Mouse (Mus musculus): ENCODE data around the gene Mier3. TPM values are rescaled to one million over a fixed set of nuclear protein-coding genes. Genes with fewer than 3 reads are reported as not detected.
A peak's percentile ranks its signal among the peaks of the same experiment; 100 is the strongest.

Gene Mier3
- polyA plus RNA-seq, 1 experiment from 2014 or later = 15.5 TPM

DNA sequence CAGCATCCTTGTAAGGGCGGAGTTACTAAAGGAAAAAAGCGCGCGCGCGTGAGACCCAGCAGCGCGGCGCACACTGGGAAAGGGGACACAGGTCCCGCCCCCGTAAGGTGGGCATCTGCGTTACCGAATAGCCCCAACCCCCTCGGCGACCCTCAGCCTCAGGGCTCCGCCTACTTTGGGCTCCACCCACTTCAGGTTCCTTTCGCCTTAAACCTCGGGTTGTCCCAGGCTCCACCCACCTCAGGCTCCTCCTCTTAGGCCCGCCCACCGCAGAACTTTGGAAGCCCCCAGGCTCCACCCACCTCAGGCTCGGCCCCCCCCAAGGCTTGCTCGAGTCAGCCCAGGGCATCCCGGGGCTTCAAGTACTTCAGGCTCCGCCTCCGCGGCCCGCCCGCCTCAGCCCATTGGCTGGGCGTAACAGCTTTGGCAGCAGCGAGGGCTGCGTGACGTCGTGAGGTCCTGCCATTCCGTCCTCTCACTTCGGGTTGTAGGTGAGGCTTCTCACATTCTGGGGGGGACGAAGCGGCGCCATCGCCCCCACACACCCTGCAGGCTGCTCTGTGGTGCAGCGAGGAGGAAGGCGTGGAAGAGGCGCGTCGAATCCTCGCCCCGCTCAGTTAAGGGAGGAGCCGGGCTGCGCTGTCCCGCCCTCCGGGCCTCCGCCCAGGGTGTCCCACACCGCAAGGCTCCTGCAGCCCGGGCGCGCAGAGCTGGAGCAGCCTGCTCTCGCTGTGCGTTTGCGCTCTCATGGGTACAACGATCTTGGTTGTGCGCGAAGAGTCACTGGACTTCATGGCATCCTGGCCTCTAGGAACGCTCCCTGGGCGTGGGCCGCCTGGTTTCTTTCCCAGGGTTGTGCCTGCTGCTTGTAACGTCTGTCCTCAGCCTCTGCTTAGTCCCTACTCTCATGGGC lies 44.6 kb downstream of the Mier3 start:
- under 1% methylated on average over 65 of the region's 65 CpGs for WGBS
- Histone ChIP-seq H3K4me1 (peaks cover 7% of the 10 kb centered on the region; the same call in 1 of the 2 replicates), H3K9me3 (peaks cover 5% of the 10 kb centered on the region)

DNA sequence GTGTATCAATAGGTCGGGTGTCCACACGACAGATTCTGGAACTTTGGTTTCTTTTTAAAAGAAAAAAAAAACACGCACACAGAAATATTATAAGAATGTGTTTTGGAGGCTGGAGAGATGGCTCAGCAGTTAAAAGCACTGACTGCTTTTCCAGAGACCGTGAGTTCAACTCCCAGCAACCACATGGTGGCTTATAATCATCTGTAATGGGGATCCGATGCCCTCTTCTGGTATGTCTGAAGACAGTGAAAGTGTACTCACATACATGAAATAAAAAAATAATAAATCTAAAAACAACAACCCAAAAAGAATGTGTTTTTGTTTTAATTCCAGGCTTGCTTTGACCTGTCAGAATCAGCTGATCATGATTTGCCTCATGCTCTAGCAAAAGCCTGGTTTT lies 46.1 kb downstream of the Mier3 start:
- no peaks in the 10 kb centered on the region for H3K27me3 ChIP-seq (ENCODE audit: insufficient read depth, poor library complexity, severe bottlenecking)
- H3K4me3 ChIP-seq = no peak overlapping the region
- peaks cover 7% of the 10 kb centered on the region; the same call in 1 of the 2 replicates for H3K4me1 ChIP-seq
- no peak overlapping the region for H3K27ac ChIP-seq
- no peak for DNase-seq (ENCODE audit: low spot score)
- peaks cover 8% of the 10 kb centered on the region; the same call in 1 of the 2 replicates for H3K36me3 ChIP-seq
- peaks cover 5% of the 10 kb centered on the region for H3K9me3 ChIP-seq
- WGBS = 95% methylated on average over 5 of the region's 5 CpGs

More for the DNA sequence above, 44.6 kb downstream of the Mier3 start:
- peak overlapping the region; percentile 86 for H3K27ac ChIP-seq
- no peaks in the 10 kb centered on the region for H3K27me3 ChIP-seq (ENCODE audit: insufficient read depth, poor library complexity, severe bottlenecking)
- DNase-seq (ENCODE audit: low spot score) = peak; percentile 100
- H3K36me3 ChIP-seq = peaks cover 8% of the 10 kb centered on the region; the same call in 1 of the 2 replicates
- peak overlapping the region; percentile 67 for H3K4me3 ChIP-seq

DNA sequence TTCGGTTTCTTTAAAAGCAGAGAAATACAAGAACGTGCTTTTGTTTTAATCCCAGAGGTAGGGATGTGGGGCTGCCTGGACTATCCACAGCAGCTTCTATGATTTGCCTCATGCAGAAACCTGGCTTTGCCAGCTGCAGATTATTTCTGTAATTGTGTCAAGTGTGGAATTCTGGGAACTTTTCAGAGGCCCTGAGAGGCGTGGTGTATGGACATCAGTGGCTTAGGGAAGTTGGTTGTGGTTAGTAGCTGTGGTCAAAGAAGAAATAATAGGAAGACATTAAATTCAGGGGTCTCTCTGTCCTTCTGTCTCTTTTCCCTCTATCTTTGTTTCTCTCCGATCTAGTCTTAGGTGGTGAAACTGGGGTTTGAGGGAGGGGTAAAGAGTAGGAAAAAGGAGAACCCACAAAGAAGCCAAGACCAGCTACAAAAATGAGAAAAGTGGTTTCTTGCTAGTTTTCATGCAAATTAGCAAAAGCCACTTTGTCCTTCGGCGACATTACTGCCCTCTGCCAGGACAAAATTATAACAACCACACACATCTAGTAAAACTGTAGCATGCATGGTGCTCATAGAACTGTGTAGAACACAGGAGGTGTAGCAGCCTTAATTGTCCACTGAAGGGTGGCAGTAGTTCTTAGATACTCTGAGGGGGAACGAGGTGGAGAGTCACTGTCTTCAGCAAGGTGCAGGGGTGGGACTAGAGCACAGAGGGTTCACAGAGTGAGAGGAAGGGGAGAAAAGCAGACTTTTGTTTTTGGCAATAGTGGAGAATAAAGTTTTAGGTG lies 60.6 kb downstream of the Mier3 start:
- Histone ChIP-seq H3K27me3 (ENCODE audit: insufficient read depth, poor library complexity, severe bottlenecking) (no peaks in the 10 kb centered on the region), H3K36me3 (no peaks in the 10 kb centered on the region), H3K4me3 (no peak overlapping the region), H3K27ac (no peak overlapping the region), H3K9me3 (no peaks in the 10 kb centered on the region), H3K4me1 (no peaks in the 10 kb centered on the region)
- DNase-seq (ENCODE audit: low spot score) = no peak
- WGBS = 78% methylated on average over 7 of the region's 7 CpGs

DNA sequence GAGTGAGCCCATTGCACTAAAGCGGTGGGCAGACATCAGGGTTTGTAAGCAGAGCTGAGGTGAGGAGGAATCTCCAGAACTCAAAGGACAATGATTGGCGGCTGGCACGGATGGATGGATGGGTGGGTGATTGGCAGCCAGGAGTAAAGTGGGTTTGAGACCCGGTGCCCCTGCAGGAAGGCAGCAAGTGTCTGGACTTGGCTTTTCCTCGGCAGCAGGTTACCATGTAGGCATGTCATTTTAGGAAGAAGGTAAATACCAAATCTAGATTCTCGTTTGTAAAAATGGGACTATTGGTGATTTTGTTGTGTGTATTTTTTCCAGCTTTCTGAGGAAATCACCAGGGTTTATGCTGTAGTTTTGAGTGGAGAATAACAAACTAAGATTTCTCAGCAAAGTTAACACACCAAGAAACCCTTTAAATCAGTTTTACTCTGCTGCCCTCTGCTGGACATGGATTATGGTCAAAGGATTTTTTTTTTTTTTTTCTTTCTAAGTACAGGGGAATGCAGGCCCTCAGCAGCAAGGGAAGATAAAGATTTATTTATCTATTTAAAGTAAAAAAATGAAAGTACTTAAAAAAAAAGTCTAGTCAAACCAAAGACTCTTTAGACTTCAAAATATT lies 61.3 kb downstream of the Mier3 start:
- no peak for DNase-seq (ENCODE audit: low spot score)
- H3K27ac ChIP-seq = no peak overlapping the region
- 60% methylated on average over 6 of the region's 6 CpGs for WGBS
- no peaks in the 10 kb centered on the region for H3K4me1 ChIP-seq
- no peaks in the 10 kb centered on the region for H3K27me3 ChIP-seq (ENCODE audit: insufficient read depth, poor library complexity, severe bottlenecking)
- H3K9me3 ChIP-seq = no peaks in the 10 kb centered on the region
- no peaks in the 10 kb centered on the region for H3K36me3 ChIP-seq
- H3K4me3 ChIP-seq = no peak overlapping the region

DNA sequence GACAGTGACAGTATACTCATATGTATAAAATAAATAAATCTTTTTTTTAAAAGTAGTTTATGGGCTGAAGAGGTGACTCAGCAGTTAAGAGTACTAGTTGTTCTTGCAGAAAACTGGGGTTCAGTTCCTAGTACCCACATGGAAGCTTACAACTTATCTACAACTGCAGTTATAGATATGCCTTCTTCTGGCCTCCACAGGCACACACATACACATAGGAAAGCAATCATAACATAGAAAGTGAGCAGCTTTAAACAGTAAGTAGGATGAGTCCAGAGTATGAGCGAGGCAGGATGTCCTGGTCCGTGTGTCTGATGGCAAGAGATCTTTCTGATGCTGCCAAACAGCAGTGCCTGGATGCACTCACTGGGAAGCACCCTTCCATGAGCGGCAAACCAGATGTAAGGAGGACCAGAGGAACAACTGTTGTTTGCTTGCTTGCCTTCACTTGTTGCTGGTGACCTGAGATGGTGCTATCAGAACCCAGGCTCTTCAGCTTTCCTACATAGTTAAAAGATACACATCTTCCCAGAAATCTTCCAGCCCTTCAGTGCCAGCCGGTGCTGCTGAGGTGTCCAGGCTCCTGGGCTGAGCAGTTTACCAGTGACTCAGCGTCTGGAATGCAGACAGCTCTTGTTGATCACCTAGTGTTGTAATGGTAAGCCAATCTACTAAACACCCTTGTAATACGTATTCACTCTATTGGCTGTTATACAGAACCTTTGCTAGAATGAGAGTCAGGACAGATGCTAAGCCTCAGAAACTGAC lies 63.6 kb downstream of the Mier3 start:
- H3K27me3 ChIP-seq (ENCODE audit: insufficient read depth, poor library complexity, severe bottlenecking) = no peaks in the 10 kb centered on the region
- H3K36me3 ChIP-seq = peaks cover 16% of the 10 kb centered on the region
- H3K9me3 ChIP-seq = no peaks in the 10 kb centered on the region
- no peak overlapping the region for H3K27ac ChIP-seq
- no peak for DNase-seq (ENCODE audit: low spot score)
- no peak overlapping the region for H3K4me3 ChIP-seq
- 63% methylated on average over 6 of the region's 6 CpGs for WGBS
- no peaks in the 10 kb centered on the region for H3K4me1 ChIP-seq

DNA sequence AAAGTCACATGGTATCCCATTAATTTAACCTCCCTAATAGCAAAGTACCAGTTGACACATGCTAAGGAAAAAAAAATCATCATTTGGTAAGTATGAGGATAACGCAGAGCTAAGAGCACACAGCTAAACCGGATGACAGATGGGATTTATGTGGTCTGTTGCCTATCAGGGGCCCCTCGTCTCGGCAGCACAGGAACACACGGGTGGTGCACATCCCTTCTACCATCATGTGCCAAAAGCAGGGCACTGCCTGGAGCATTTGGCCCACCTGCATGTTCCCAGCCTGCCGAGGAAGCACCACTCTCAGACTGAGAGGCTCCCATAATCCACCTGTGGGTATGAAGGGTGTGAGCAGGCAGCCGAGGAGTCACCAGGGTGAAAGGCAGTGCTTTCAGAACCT lies 64.4 kb downstream of the Mier3 start:
- DNase-seq (ENCODE audit: low spot score) = no peak
- whole genome bisulfite sequencing = 81% methylated on average over 7 of the region's 7 CpGs
- Histone ChIP-seq H3K27me3 (ENCODE audit: insufficient read depth, poor library complexity, severe bottlenecking) (no peaks in the 10 kb centered on the region), H3K36me3 (peaks cover 24% of the 10 kb centered on the region), H3K9me3 (no peaks in the 10 kb centered on the region), H3K4me3 (no peak overlapping the region), H3K27ac (no peak overlapping the region), H3K4me1 (no peaks in the 10 kb centered on the region)

DNA sequence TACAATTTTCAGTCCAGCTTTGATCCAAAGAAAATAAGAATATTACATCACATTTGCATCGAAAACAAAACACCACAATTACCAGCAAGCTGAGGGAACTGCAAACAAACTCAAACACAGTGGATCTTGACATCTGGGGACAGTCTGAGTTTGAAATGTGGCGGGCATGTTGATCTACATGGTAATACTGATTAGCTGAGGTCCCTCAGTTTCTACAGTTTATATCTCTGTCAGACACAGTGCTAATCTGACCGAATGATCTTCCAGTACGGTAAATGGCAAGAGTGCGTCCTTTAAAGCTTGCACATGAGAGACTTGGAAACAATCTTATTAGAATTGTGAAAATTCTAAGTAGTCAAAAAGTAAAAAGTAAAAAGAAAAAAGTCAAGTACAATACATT lies 66.1 kb downstream of the Mier3 start:
- DNase-seq (ENCODE audit: low spot score) = no peak
- Histone ChIP-seq H3K27me3 (ENCODE audit: insufficient read depth, poor library complexity, severe bottlenecking) (no peaks in the 10 kb centered on the region), H3K27ac (no peak overlapping the region), H3K9me3 (no peaks in the 10 kb centered on the region), H3K4me3 (no peak overlapping the region), H3K4me1 (no peaks in the 10 kb centered on the region), H3K36me3 (peaks cover 40% of the 10 kb centered on the region)
- 92% methylated on average over 5 of the region's 5 CpGs for WGBS

DNA sequence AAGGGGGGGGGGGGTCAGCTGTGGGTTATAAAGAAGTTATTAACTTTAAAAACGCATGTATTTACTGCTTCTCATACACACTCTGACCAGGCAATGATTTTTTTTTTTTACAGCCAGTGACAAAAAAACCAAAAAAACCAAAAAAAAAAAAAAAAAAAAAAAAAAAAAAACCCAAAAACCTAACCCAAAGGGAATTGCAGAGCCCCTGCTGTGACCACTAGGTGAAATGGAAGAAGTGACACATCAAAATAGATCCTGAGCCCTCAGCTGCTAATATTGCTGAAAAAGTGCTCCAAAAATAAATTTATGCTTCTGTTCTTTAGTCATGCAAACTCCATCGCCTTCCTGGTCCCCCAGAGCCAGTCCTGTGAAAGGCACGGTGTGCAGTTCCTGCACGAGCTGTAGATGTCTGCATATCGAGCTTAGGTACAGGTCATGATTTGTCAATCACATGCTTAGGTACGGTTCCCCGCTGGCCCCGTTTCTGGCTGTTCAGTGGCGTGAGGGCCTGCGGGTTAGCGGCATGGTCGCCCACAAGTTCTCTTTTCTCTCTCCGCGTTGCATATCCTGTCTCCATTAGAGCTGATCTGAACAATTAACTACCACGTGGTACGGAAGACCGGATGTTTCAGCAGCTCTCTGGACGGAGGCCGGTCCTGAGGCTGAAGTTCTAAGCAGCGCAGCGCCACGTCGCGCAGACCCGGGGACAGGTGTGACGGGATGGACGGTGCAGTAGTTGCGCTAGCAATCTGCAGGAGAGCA lies 67.7 kb downstream of the Mier3 start:
- Histone ChIP-seq H3K9me3 (no peaks in the 10 kb centered on the region), H3K4me1 (no peaks in the 10 kb centered on the region), H3K36me3 (peaks cover 56% of the 10 kb centered on the region), H3K27ac (no peak overlapping the region), H3K4me3 (no peak overlapping the region), H3K27me3 (ENCODE audit: insufficient read depth, poor library complexity, severe bottlenecking) (no peaks in the 10 kb centered on the region)
- no peak for DNase-seq (ENCODE audit: low spot score)
- 91% methylated on average over 28 of the region's 28 CpGs for WGBS

DNA sequence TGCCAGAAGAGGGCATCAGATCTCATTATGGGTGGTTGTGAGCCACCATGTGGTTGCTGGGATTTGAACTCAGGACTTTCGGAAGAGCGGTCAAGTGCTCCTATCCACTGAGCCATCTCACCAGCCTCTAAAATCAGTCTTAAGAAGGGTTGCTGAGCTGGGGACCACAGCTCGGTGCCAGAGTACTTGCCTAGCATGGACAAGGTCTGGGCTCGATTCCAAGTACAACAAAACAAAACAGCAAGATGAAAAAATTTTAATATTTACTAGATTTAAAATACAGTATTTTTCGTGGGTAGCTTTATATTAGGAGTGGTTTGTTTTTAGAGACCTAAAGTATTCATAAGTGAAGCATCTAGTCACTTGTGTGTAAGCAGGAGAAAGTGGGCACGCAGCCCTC lies 72.5 kb downstream of the Mier3 start:
- Histone ChIP-seq H3K36me3 (peaks cover 100% of the 10 kb centered on the region), H3K27me3 (ENCODE audit: insufficient read depth, poor library complexity, severe bottlenecking) (no peaks in the 10 kb centered on the region), H3K4me1 (no peaks in the 10 kb centered on the region), H3K9me3 (no peaks in the 10 kb centered on the region), H3K27ac (no peak overlapping the region), H3K4me3 (no peak overlapping the region)
- no peak for DNase-seq (ENCODE audit: low spot score)
- 90% methylated on average over 6 of the region's 6 CpGs for WGBS

DNA sequence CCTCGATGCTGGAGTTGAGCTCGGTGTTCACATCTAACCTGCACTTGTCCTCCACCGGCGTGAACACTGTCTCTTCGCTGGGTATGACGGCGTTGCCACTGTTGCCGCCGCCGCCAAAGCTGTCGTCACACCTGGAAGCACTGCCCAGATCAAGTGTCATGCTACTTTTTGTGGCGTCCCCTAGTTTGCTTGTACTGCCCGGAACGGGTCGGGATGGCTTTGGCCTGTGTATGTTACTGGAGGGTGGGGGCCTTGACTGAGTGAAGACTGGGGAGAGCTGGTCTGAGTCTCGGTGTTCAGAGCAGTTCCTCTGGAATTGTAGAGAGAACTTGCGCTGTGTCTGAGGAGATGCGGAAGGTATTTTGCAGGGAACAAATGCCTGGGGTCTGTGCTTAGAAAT lies 74.6 kb downstream of the Mier3 start:
- 94% methylated on average over 18 of the region's 18 CpGs for WGBS
- peaks cover 99% of the 10 kb centered on the region for H3K36me3 ChIP-seq
- no peak overlapping the region for H3K27ac ChIP-seq

DNA sequence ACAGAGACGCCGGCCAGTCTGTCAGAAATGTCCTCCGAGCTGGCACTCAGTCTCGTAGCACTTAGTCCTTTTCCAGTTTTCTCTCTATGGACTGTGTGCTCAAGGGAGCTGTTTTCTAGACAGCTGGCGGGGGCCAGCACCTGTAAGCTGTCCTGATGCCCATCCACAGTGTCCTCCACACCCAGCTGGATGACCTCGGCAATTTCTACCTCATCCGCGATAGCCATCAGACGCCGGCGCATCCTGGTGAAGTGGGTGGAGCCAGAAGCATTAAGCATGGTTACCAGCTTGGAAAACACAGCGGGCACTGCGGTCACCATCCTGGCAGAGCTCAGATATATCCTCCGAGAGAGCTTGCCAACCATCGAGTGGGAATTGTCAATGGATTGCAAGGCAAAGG lies 75.2 kb downstream of the Mier3 start:
- peaks cover 99% of the 10 kb centered on the region for H3K36me3 ChIP-seq
- 97% methylated on average over 15 of the region's 15 CpGs for WGBS
- no peaks in the 10 kb centered on the region for H3K4me1 ChIP-seq

More for the DNA sequence above, 74.6 kb downstream of the Mier3 start:
- no peaks in the 10 kb centered on the region for H3K4me1 ChIP-seq
- no peaks in the 10 kb centered on the region for H3K27me3 ChIP-seq (ENCODE audit: insufficient read depth, poor library complexity, severe bottlenecking)
- H3K9me3 ChIP-seq = no peaks in the 10 kb centered on the region
- DNase-seq (ENCODE audit: low spot score) = no peak
- no peak overlapping the region for H3K4me3 ChIP-seq

DNA sequence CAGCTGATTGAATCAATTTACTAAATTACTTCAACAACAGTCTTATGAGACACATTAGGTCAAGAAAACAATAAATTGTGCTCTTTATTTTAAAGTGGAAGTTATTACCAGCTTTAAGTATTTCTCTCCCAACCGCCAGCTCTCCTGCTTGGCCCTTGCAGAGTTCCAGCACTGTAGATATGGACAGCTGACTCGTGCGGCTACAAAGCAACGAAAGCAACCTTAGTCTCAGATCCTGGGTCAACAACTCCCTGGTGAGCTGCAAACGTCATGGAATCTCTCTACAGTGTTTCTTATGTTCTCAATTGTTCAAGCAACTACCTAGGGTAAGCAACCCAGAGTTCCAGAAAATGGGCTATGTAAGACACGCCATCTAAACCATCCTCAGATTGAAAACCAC lies 76.2 kb downstream of the Mier3 start:
- H3K4me3 ChIP-seq = no peak overlapping the region
- 94% methylated on average over 6 of the region's 6 CpGs for WGBS
- H3K27me3 ChIP-seq (ENCODE audit: insufficient read depth, poor library complexity, severe bottlenecking) = no peaks in the 10 kb centered on the region
- no peak overlapping the region for H3K27ac ChIP-seq
- H3K36me3 ChIP-seq = peaks cover 99% of the 10 kb centered on the region
- no peak for DNase-seq (ENCODE audit: low spot score)
- H3K9me3 ChIP-seq = no peaks in the 10 kb centered on the region
- H3K4me1 ChIP-seq = no peaks in the 10 kb centered on the region

More for the DNA sequence above, 75.2 kb downstream of the Mier3 start:
- Histone ChIP-seq H3K4me3 (no peak overlapping the region), H3K27ac (no peak overlapping the region), H3K27me3 (ENCODE audit: insufficient read depth, poor library complexity, severe bottlenecking) (no peaks in the 10 kb centered on the region), H3K9me3 (no peaks in the 10 kb centered on the region)
- no peak for DNase-seq (ENCODE audit: low spot score)
